Mouse (Mus musculus) liver, embryonic 14.5 days (tissue): ENCODE results near the gene Itgb3bp.

Experiments
- CTCF ChIP-seq: IDR thresholded peaks from 2 replicates; pipeline ENCODE4 v1.5.1; 2016; ENCODE audit warnings: antibody characterized with exemption, low read depth, control low read depth
- EP300 ChIP-seq: IDR thresholded peaks from 2 replicates; pipeline ENCODE4 v1.6.1; 2016; ENCODE audit warnings: antibody characterized with exemption, low read depth

DNA sequence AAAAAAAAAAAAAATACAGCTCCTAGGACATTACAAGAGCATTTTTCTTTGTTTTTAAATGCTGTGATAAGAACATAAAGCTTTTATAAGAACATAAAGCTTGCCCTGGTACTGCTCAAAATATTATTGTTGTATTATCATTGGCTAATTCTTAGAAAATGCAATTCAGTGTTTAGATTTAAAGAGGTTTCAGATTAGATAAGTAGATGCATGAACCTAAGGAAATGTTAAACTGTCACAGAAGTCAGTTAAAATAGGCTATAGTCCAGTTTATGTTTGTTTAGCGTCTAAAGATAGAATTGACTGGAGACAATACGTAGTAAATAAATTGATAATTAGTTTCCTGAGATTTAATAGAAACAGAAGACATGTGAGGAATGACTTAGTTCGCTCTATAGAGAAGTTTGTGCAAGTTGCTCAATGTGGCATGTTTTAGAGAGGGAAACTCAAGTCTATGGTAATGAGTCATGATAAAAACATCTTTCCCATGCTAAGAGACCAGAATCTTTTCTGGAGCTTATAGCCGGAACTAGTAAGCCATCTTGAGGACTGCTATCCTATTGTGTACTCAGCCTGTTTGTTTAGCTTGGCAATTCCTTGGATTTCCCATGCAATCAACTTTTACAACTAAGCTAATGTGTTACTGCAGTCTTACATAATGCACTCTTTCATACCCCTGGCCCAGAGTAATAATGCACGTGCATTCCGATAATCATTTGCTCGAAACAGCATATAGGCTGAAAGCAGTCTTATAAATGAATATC, 112.7 kb downstream of the Itgb3bp start:
- TF ChIP-seq CTCF: no peak
- TF ChIP-seq EP300: no peak
